Mouse (Mus musculus) hindbrain, embryonic 12.5 days (tissue): ENCODE results near the gene Golga2. TPM values are rescaled to one million over a fixed set of nuclear protein-coding genes. Genes with fewer than 3 reads are reported as not detected.

ENCODE experiments used
- ATAC-seq: fragments of 200-750 bp; cut with Nextera tagmentation; 2 replicates; pipeline ENCODE4 v1.8.0; 2017; ENCODE audit warnings: moderate TSS enrichment; ENCODE audit not compliant: low FRiP score
- H3K27ac ChIP-seq: fragments of 300-500 bp; sonication (generic); 2 replicates; pipeline ENCODE4 v1.5.1; 2016; ENCODE audit warnings: mild to moderate bottlenecking
- H3K27me3 ChIP-seq: fragments of 300-500 bp; sonication (generic); 2 replicates; pipeline ENCODE4 v1.6.1; 2016; ENCODE audit warnings: mild to moderate bottlenecking
- H3K36me3 ChIP-seq: fragments of 300-500 bp; sonication (generic); 2 replicates; pipeline ENCODE4 v1.6.1; 2016; ENCODE audit warnings: mild to moderate bottlenecking
- H3K4me1 ChIP-seq: fragments of 300-500 bp; sonication (generic); 2 replicates; pipeline ENCODE4 v1.6.1; 2016
- H3K4me2 ChIP-seq: fragments of 300-500 bp; sonication (generic); replicated peaks from 2 replicates; pipeline ENCODE4 v1.6.1; 2016; ENCODE audit warnings: mild to moderate bottlenecking
- H3K4me3 ChIP-seq: fragments of 300-500 bp; sonication (generic); 2 replicates; pipeline ENCODE4 v1.5.1; 2016; ENCODE audit warnings: mild to moderate bottlenecking
- H3K9ac ChIP-seq: fragments of 300-500 bp; sonication (generic); 2 replicates; pipeline ENCODE4 v1.6.1; 2016; ENCODE audit warnings: mild to moderate bottlenecking, moderate library complexity
- H3K9me3 ChIP-seq: fragments of 300-500 bp; sonication (generic); replicated peaks from 2 replicates; pipeline ENCODE4 v1.6.1; 2016; ENCODE audit warnings: mild to moderate bottlenecking
- WGBS: fragments of 180-500 bp; shearing (Covaris S2); methylation state at CpG from one replicate; pipeline ENCODE4 v1.1.7; 2016; 5-methylcytosine and 5-hydroxymethylcytosine counted together
- polyA plus RNA-seq: library from polyadenylated mRNA; unstranded; fragments of >200 nt; fragmentation: Nextera tagmentation; extraction: Ambion mirVana; gene quantifications from 2 replicates; pipeline ENCODE4 v1.2.1, GENCODE M21; 2016

The Golga2 gene
- polyA plus RNA-seq, 1 experiment from 2014 or later = 31.5 TPM

GRCm38 (mm10) chr2:32342039-32342438, 54.9 kb downstream of the Golga2 start:
- Histone ChIP-seq H3K9me3 (no peaks in the 10 kb centered on the region), H3K4me2 (no peak overlapping the region), H3K27me3 (peaks cover 7% of the 10 kb centered on the region; the same call in 1 of the 2 replicates), H3K4me3 (no peak overlapping the region), H3K4me1 (peaks cover 13% of the 10 kb centered on the region), H3K36me3 (peaks cover 23% of the 10 kb centered on the region), H3K9ac (no peak overlapping the region), H3K27ac (no peak overlapping the region)
- 94% methylated on average over 4 of the region's 4 CpGs for WGBS
- ATAC-seq = no peak

GRCm38 (mm10) chr2:32342539-32343350, 55.6 kb downstream of the Golga2 start:
- H3K27me3 ChIP-seq = 0 out of 2 replicates have a peak, but pooled peaks cover 4% of the 10 kb centered on the region
- H3K4me2 ChIP-seq = no peak overlapping the region
- no peak overlapping the region for H3K9ac ChIP-seq
- ATAC-seq = peak; percentile 39; the same call in 1 of the 2 replicates
- H3K4me1 ChIP-seq = peaks cover 13% of the 10 kb centered on the region
- H3K36me3 ChIP-seq = peaks cover 17% of the 10 kb centered on the region
- H3K27ac ChIP-seq = peak overlapping the region; percentile 55; the same call in 1 of the 2 replicates
- WGBS = 69% methylated on average over 6 of the region's 6 CpGs
- no peaks in the 10 kb centered on the region for H3K9me3 ChIP-seq
- H3K4me3 ChIP-seq = no peak overlapping the region

- WGBS = 91% methylated on average over 2 of the region's 2 CpGs
- H3K36me3 ChIP-seq = peaks cover 11% of the 10 kb centered on the region
- ATAC-seq = no peak
- H3K9ac ChIP-seq = no peak overlapping the region
- no peaks in the 10 kb centered on the region for H3K9me3 ChIP-seq
- H3K27me3 ChIP-seq = 0 out of 2 replicates have a peak, but pooled peaks cover 4% of the 10 kb centered on the region
- H3K4me3 ChIP-seq = no peak overlapping the region
- peaks cover 13% of the 10 kb centered on the region for H3K4me1 ChIP-seq
- H3K27ac ChIP-seq = peak overlapping the region; percentile 55; the same call in 1 of the 2 replicates
- H3K4me2 ChIP-seq = no peak overlapping the region
These were observed 56.1 kb downstream of the Golga2 start for GRCm38 (mm10) chr2:32343351-32343671.

- 68% methylated on average over 10 of the region's 10 CpGs for WGBS
- 0 out of 2 replicates have a peak, but pooled peaks cover 4% of the 10 kb centered on the region for H3K27me3 ChIP-seq
- peaks cover 11% of the 10 kb centered on the region; the same call in 1 of the 2 replicates for H3K36me3 ChIP-seq
- no peak overlapping the region for H3K9ac ChIP-seq
- peak overlapping the region; percentile 35; the same call in 1 of the 2 replicates for H3K27ac ChIP-seq
- peaks cover 13% of the 10 kb centered on the region for H3K4me1 ChIP-seq
- H3K4me2 ChIP-seq = no peak overlapping the region
- no peak for ATAC-seq
- H3K4me3 ChIP-seq = no peak overlapping the region
- H3K9me3 ChIP-seq = no peaks in the 10 kb centered on the region
These were observed 56.9 kb downstream of the Golga2 start for GRCm38 (mm10) chr2:32344056-32344455.

GRCm38 (mm10) chr2:32344598-32345321, 57.6 kb downstream of the Golga2 start:
- 72% methylated on average over 14 of the region's 14 CpGs for WGBS
- Histone ChIP-seq H3K4me2 (no peak overlapping the region), H3K27me3 (0 out of 2 replicates have a peak, but pooled peaks cover 6% of the 10 kb centered on the region), H3K4me1 (peaks cover 13% of the 10 kb centered on the region), H3K9ac (no peak overlapping the region), H3K36me3 (peaks cover 6% of the 10 kb centered on the region; the same call in 1 of the 2 replicates), H3K27ac (no peak overlapping the region), H3K4me3 (no peak overlapping the region), H3K9me3 (no peaks in the 10 kb centered on the region)
- no peak for ATAC-seq

GRCm38 (mm10) chr2:32347019-32347418, 59.8 kb downstream of the Golga2 start:
- no peak overlapping the region for H3K9ac ChIP-seq
- 0 out of 2 replicates have a peak, but pooled peaks cover 3% of the 10 kb centered on the region for H3K27me3 ChIP-seq
- H3K36me3 ChIP-seq = no peaks in the 10 kb centered on the region
- H3K27ac ChIP-seq = no peak overlapping the region
- no peaks in the 10 kb centered on the region for H3K9me3 ChIP-seq
- H3K4me2 ChIP-seq = no peak overlapping the region
- H3K4me3 ChIP-seq = no peak overlapping the region
- WGBS = 73% methylated on average over 6 of the region's 6 CpGs
- ATAC-seq = no peak
- H3K4me1 ChIP-seq = peaks cover 31% of the 10 kb centered on the region

GRCm38 (mm10) chr2:32348311-32348710, 61.1 kb downstream of the Golga2 start:
- 0 out of 2 replicates have a peak, but pooled peaks cover 3% of the 10 kb centered on the region for H3K27me3 ChIP-seq
- peaks cover 26% of the 10 kb centered on the region for H3K4me1 ChIP-seq
- H3K4me2 ChIP-seq = no peak overlapping the region
- no peak for ATAC-seq
- no peaks in the 10 kb centered on the region for H3K36me3 ChIP-seq
- no peaks in the 10 kb centered on the region for H3K9me3 ChIP-seq
- H3K27ac ChIP-seq = no peak overlapping the region
- no peak overlapping the region for H3K9ac ChIP-seq
- no peak overlapping the region for H3K4me3 ChIP-seq
- 86% methylated on average over 11 of the region's 11 CpGs for WGBS

- no peak for ATAC-seq
- 56% methylated on average over 8 of the region's 8 CpGs for WGBS
- no peaks in the 10 kb centered on the region for H3K9me3 ChIP-seq
- no peak overlapping the region for H3K4me2 ChIP-seq
- H3K36me3 ChIP-seq = no peaks in the 10 kb centered on the region
- H3K9ac ChIP-seq = no peak overlapping the region; the same call in 1 of the 2 replicates
- 0 out of 2 replicates have a peak, but pooled peaks cover 3% of the 10 kb centered on the region for H3K27me3 ChIP-seq
- H3K4me3 ChIP-seq = no peak overlapping the region
- no peak overlapping the region for H3K27ac ChIP-seq
- H3K4me1 ChIP-seq = peaks cover 25% of the 10 kb centered on the region
These were observed 62.6 kb downstream of the Golga2 start for GRCm38 (mm10) chr2:32349625-32350255.

GRCm38 (mm10) chr2:32350471-32351051, 63.4 kb downstream of the Golga2 start:
- no peaks in the 10 kb centered on the region for H3K9me3 ChIP-seq
- H3K9ac ChIP-seq = no peak overlapping the region
- no peak overlapping the region for H3K4me3 ChIP-seq
- 49% methylated on average over 13 of the region's 13 CpGs for WGBS
- H3K4me1 ChIP-seq = peaks cover 25% of the 10 kb centered on the region
- no peak for ATAC-seq
- H3K27me3 ChIP-seq = 0 out of 2 replicates have a peak, but pooled peaks cover 3% of the 10 kb centered on the region
- H3K36me3 ChIP-seq = no peaks in the 10 kb centered on the region
- H3K4me2 ChIP-seq = 0 out of 2 replicates have a peak overlapping the region, but pooled peaks have one; percentile 68
- 0 out of 2 replicates have a peak overlapping the region, but pooled peaks have one; percentile 35 for H3K27ac ChIP-seq

- peak overlapping the region; percentile 65 for H3K4me3 ChIP-seq
- peak overlapping the region; percentile 77 for H3K9ac ChIP-seq
- H3K27me3 ChIP-seq = 0 out of 2 replicates have a peak, but pooled peaks cover 3% of the 10 kb centered on the region
- no peaks in the 10 kb centered on the region for H3K9me3 ChIP-seq
- H3K36me3 ChIP-seq = no peaks in the 10 kb centered on the region
- peak overlapping the region; percentile 86 for H3K27ac ChIP-seq
- 0 out of 2 replicates have a peak, but pooled peaks have one; percentile 7 for ATAC-seq
- peak overlapping the region; percentile 68 for H3K4me2 ChIP-seq
- peaks cover 25% of the 10 kb centered on the region for H3K4me1 ChIP-seq
- 51% methylated on average over 9 of the region's 9 CpGs for WGBS
These were observed 64.3 kb downstream of the Golga2 start for GRCm38 (mm10) chr2:32351471-32351961.
